Mouse (Mus musculus) midbrain, postnatal 0 days (tissue): ENCODE measurements around the gene Actr3b. TPM values are rescaled to one million over a fixed set of nuclear protein-coding genes. Genes with fewer than 3 reads are reported as not detected.
A peak's percentile ranks its signal among the peaks of the same experiment; 100 is the strongest.
"Not testable (repeated sequence)": the region's sequence is repeated elsewhere in the genome, so short reads cannot be mapped to it uniquely, and the experiment has no call there.

Experiments used
- ATAC-seq: fragments of 200-750 bp; cut with Nextera tagmentation; 2 replicates; pipeline ENCODE4 v1.8.0; 2017; ENCODE audit warnings: moderate number of reproducible peaks, mild to moderate bottlenecking, moderate TSS enrichment, moderate library complexity; ENCODE audit not compliant: low FRiP score
- DNase-seq: peaks from one replicate; pipeline ENCODE4 v3.0.0-alpha.2; 2015; ENCODE audit warnings: low spot score
- H3K27ac ChIP-seq: fragments of 300-500 bp; sonication (generic); 2 replicates; pipeline ENCODE4 v1.5.1; 2014; ENCODE audit warnings: low read depth, mild to moderate bottlenecking, low read length, mixed read lengths
- H3K27me3 ChIP-seq: fragments of 300-500 bp; sonication (generic); 2 replicates; pipeline ENCODE4 v1.6.1; 2014; ENCODE audit warnings: low read length, control low read depth, mixed read lengths; ENCODE audit not compliant: insufficient read depth
- H3K36me3 ChIP-seq: fragments of 300-500 bp; sonication (generic); 2 replicates; pipeline ENCODE4 v1.6.1; 2014; ENCODE audit warnings: low read length, control low read depth, mixed read lengths; ENCODE audit not compliant: insufficient read depth
- H3K4me1 ChIP-seq: fragments of 300-500 bp; sonication (generic); 2 replicates; pipeline ENCODE4 v1.6.1; 2014; ENCODE audit warnings: mild to moderate bottlenecking, control low read depth, antibody characterized with exemption, low read length, mixed read lengths; ENCODE audit not compliant: insufficient read depth
- H3K4me2 ChIP-seq: fragments of 300-500 bp; sonication (generic); 2 replicates; pipeline ENCODE4 v1.6.1; 2014; ENCODE audit warnings: low read depth, mild to moderate bottlenecking, low read length, mixed read lengths; ENCODE audit not compliant: poor library complexity, severe bottlenecking
- H3K4me3 ChIP-seq: fragments of 300-500 bp; sonication (generic); 2 replicates; pipeline ENCODE4 v1.5.1; 2014; ENCODE audit warnings: low read depth, mild to moderate bottlenecking, low read length, moderate library complexity
- H3K9ac ChIP-seq: fragments of 300-500 bp; sonication (generic); replicated peaks from 2 replicates; pipeline ENCODE4 v1.6.1; 2014; ENCODE audit warnings: mild to moderate bottlenecking, low read length, moderate library complexity, mixed read lengths; ENCODE audit not compliant: poor library complexity, severe bottlenecking
- H3K9me3 ChIP-seq: fragments of 300-500 bp; sonication (generic); 2 replicates; pipeline ENCODE4 v1.6.1; 2016; ENCODE audit warnings: low read length, control low read depth
- CTCF ChIP-seq: IDR thresholded peaks from 2 replicates; pipeline ENCODE4 v1.5.1; 2016; ENCODE audit warnings: antibody characterized with exemption, mild to moderate bottlenecking
- WGBS: fragments of 180-500 bp; shearing (Covaris S2); extraction: QIAGEN DNeasy Blood & Tissue Kit; methylation state at CpG from one replicate; pipeline ENCODE4 v1.1.7; 2014; 5-methylcytosine and 5-hydroxymethylcytosine counted together
- polyA plus RNA-seq: library from polyadenylated mRNA; unstranded; fragments of >200 nt; fragmentation: Nextera tagmentation; extraction: Ambion mirVana; gene quantifications from 2 replicates; pipeline ENCODE4 v1.2.1, GENCODE M21; 2015
- total RNA-seq: library from RNA; depleted of rRNA; stranded (reverse); fragments of >200 nt; gene quantifications from 2 replicates; pipeline ENCODE4 v1.2.3, GENCODE M21; 2014

Gene Actr3b
- total and polyA plus RNA-seq, 2 experiments from 2014 or later, result 17.4 to 57.5 TPM

DNA sequence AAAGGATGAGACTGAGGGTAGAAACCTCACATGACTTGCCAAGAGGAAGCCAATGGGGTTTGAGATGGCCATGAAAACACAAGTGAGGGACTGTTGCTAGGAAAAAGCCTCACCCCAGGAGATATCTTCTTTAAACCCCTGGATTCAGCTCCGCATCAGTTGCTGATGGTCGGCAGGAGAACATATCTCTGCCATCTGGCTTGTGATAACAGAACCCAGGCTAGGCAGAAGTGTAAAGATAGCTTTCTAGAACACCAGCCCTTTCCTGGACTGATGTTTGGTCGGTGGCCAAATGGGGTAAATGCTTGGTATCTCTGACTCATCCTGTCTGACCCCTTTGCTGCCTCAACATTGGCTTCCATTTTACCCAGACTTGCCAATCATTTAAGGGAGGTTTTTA is 106.4 kb downstream of the Actr3b start:
- ATAC-seq (no peak), DNase-seq (no peak)
- no peak overlapping the region for H3K4me3 ChIP-seq
- H3K9ac ChIP-seq, result no peak overlapping the region
- no peak overlapping the region for H3K27ac ChIP-seq
- H3K4me2 ChIP-seq, result no peak overlapping the region
- H3K9me3 ChIP-seq, result no peaks in the 10 kb centered on the region
- no peaks in the 10 kb centered on the region for H3K36me3 ChIP-seq
- no peak for TF ChIP-seq CTCF
- no peaks in the 10 kb centered on the region for H3K27me3 ChIP-seq
- H3K4me1 ChIP-seq, result no peaks in the 10 kb centered on the region
- WGBS, result 77% methylated on average over 3 of the region's 3 CpGs

DNA sequence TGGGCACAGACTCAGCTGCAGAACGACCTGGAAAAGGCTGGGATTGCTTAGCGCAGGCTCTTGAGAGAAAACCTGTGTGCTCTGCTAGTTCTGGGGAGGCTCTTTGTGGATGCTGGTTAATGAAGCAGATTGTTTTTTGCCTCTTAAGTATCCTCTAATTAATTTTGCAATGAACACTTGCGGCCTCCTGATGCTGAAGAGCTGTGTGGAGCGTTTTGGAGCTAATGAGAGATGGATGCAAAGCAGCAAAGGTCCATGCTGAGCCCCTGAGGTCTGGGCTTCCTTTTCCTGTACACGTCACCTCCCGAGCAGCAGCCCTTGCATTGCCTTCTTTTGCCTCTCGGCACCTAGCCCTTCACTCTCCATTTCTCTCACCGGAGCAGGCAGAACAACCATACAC is 110.1 kb downstream of the Actr3b start:
- no peaks in the 10 kb centered on the region for H3K27me3 ChIP-seq
- peak overlapping the region; percentile 55; the same call in 1 of the 2 replicates for H3K27ac ChIP-seq
- ATAC-seq (no peak), DNase-seq (peak; percentile 37)
- no peak for TF ChIP-seq CTCF
- H3K9ac ChIP-seq, result no peak overlapping the region
- 56% methylated on average over 8 of the region's 8 CpGs for WGBS
- peaks cover 4% of the 10 kb centered on the region; the same call in 1 of the 2 replicates for H3K4me1 ChIP-seq
- no peaks in the 10 kb centered on the region for H3K9me3 ChIP-seq
- no peak overlapping the region for H3K4me3 ChIP-seq
- no peak overlapping the region for H3K4me2 ChIP-seq
- no peaks in the 10 kb centered on the region for H3K36me3 ChIP-seq

DNA sequence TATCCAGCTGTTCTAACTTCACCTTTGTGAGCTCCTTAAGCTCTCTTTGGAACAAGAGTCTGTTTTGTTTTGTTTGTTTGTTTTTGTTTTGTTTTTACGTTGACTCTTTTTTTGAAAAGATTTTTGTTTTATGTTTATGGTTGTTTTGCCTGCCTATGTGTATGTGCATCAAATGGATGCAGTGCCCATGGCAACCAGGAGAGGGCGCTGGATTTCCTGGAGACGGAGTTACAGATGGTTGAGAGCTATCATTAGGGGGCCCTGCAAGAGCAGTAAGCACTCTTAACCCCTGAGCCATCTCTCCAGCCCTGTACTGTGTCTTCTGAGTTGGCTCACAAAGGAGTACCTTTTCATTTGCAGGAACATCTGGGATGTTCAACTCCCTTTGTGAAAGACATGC is 110.8 kb downstream of the Actr3b start:
- peaks cover 4% of the 10 kb centered on the region; the same call in 1 of the 2 replicates for H3K4me1 ChIP-seq
- 62% methylated on average over 3 of the region's 3 CpGs for WGBS
- no peaks in the 10 kb centered on the region for H3K27me3 ChIP-seq
- DNase-seq (no peak), ATAC-seq (no peak)
- no peak overlapping the region for H3K27ac ChIP-seq
- peak; percentile 58 for TF ChIP-seq CTCF
- H3K9me3 ChIP-seq, result no peaks in the 10 kb centered on the region
- no peaks in the 10 kb centered on the region for H3K36me3 ChIP-seq
- no peak overlapping the region for H3K9ac ChIP-seq
- no peak overlapping the region for H3K4me3 ChIP-seq
- H3K4me2 ChIP-seq, result no peak overlapping the region

DNA sequence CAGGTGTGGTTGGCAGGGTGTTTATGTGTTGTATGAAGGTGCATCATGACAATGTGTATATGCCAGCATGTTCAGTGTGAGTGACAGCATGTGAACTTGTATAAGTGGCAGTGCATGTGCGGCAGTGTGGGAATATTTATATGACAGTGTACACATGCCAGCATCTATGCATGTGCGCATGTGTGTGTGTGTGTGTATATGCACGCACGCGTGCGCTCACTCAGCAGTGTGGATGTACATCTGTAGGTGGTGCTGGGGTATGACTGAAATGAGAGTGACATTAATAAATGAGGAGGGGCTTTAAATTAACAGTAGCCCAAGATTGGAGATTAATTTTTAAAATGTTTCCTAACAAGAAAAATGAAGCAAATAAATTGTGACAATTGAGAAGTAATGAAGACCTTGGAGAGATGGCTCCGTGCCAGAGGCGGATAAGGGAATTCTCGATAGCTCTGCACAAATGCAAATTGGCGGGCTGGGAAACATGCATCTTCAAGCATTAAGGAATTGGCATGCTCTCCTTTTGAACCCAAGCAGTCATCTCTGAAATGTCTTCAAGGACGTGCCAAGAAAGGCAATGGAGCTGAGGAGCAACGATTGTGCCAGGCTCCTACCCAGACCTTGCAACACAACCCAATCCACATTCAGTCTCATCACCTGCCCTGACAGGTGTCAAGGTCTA is 111.7 kb downstream of the Actr3b start:
- peak; percentile 57 for DNase-seq
- no peaks in the 10 kb centered on the region for H3K36me3 ChIP-seq
- ATAC-seq, result peak; percentile 71
- no peak for TF ChIP-seq CTCF
- peaks cover 4% of the 10 kb centered on the region; the same call in 1 of the 2 replicates for H3K4me1 ChIP-seq
- WGBS, result 57% methylated on average over 12 of the region's 12 CpGs
- no peak overlapping the region for H3K4me2 ChIP-seq
- H3K27ac ChIP-seq, result no peak overlapping the region
- no peak overlapping the region for H3K4me3 ChIP-seq
- H3K27me3 ChIP-seq, result no peaks in the 10 kb centered on the region
- H3K9ac ChIP-seq, result no peak overlapping the region
- no peaks in the 10 kb centered on the region for H3K9me3 ChIP-seq

DNA sequence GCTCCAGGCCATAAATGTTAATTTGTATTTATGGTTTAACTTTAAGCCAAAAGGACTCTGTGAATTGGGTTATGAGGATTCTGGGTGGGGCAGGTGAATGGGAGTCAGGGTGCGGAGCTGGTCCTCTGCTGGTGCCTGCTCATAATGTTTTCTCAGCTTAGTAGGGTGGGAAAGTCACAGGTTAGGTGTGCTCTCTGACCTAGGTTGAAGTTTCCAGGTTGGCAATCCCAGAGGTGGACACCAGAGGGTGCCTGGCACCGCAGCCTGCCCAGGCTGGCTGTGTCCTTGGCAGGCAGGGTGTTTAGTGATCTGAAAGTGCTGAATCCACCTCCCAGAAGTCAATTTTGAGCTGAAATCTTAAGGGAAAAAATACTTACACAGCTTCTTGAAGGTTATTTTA is 113.2 kb downstream of the Actr3b start:
- DNase-seq, result peak; percentile 56
- no peaks in the 10 kb centered on the region for H3K9me3 ChIP-seq
- 72% methylated on average over 2 of the region's 2 CpGs for WGBS
- no peaks in the 10 kb centered on the region for H3K36me3 ChIP-seq
- H3K27ac ChIP-seq, result no peak overlapping the region
- no peak overlapping the region for H3K9ac ChIP-seq
- peaks cover 4% of the 10 kb centered on the region; the same call in 1 of the 2 replicates for H3K4me1 ChIP-seq
- 0 out of 2 replicates have a peak, but pooled peaks have one; percentile 31 for ATAC-seq
- no peak overlapping the region for H3K4me3 ChIP-seq
- peak; percentile 87 for TF ChIP-seq CTCF
- H3K27me3 ChIP-seq, result no peaks in the 10 kb centered on the region
- H3K4me2 ChIP-seq, result no peak overlapping the region

DNA sequence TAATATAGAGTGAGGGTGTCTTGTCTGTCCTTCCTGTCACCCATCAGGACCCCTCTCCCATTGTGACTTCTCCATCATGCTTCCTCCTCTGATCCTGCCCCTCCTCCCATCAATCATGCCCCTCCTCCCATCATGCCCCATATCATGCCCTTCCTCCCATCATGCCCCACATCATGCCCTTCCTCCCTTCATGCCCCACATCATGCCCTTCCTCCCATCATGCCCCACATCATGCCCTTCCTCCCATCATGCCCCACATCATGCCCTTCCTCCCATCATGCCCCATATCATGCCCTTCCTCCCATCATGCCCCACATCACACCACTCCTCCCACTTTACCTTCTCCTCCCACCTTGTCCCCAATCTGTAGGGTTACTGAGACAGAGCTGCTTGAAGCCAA is 116.1 kb downstream of the Actr3b start:
- not testable (repeated sequence) for H3K9ac ChIP-seq, H3K27me3 ChIP-seq, H3K27ac ChIP-seq, H3K4me3 ChIP-seq, DNase-seq, H3K4me2 ChIP-seq, ATAC-seq, H3K4me1 ChIP-seq, H3K9me3 ChIP-seq, H3K36me3 ChIP-seq
